Mouse (Mus musculus) limb, embryonic 12.5 days (tissue): ENCODE measurements around the gene Hcn1. TPM values are rescaled to one million over a fixed set of nuclear protein-coding genes. Genes with fewer than 3 reads are reported as not detected.

Experiments
- ATAC-seq: fragments of 200-750 bp; cut with Nextera tagmentation; 2 replicates; pipeline ENCODE4 v1.8.0; 2017; ENCODE audit warnings: low read depth, moderate TSS enrichment; ENCODE audit not compliant: insufficient number of reproducible peaks, insufficient read depth, low FRiP score, low TSS enrichment
- H3K27ac ChIP-seq: fragments of 300-500 bp; sonication (generic); 2 replicates; pipeline ENCODE4 v1.5.1; 2016; ENCODE audit warnings: mild to moderate bottlenecking, moderate library complexity
- H3K27me3 ChIP-seq: fragments of 300-500 bp; sonication (generic); 2 replicates; pipeline ENCODE4 v1.6.1; 2016; ENCODE audit warnings: mild to moderate bottlenecking, moderate library complexity
- H3K36me3 ChIP-seq: fragments of 300-500 bp; sonication (generic); 2 replicates; pipeline ENCODE4 v1.6.1; 2016; ENCODE audit warnings: mild to moderate bottlenecking, moderate library complexity
- H3K4me1 ChIP-seq: fragments of 300-500 bp; sonication (generic); replicated peaks from 2 replicates; pipeline ENCODE4 v1.6.1; 2016
- H3K4me2 ChIP-seq: fragments of 300-500 bp; sonication (generic); 2 replicates; pipeline ENCODE4 v1.6.1; 2016; ENCODE audit warnings: mild to moderate bottlenecking, moderate library complexity
- H3K4me3 ChIP-seq: fragments of 300-500 bp; sonication (generic); replicated peaks from 2 replicates; pipeline ENCODE4 v1.5.1; 2016; ENCODE audit warnings: mild to moderate bottlenecking
- H3K9ac ChIP-seq: fragments of 300-500 bp; sonication (generic); replicated peaks from 2 replicates; pipeline ENCODE4 v1.6.1; 2016; ENCODE audit warnings: mild to moderate bottlenecking, moderate library complexity
- H3K9me3 ChIP-seq: fragments of 300-500 bp; sonication (generic); 2 replicates; pipeline ENCODE4 v1.6.1; 2016; ENCODE audit warnings: mild to moderate bottlenecking, moderate library complexity
- WGBS: fragments of 180-500 bp; shearing (Covaris S2); methylation state at CpG from one replicate; pipeline ENCODE4 v1.1.7; 2016; 5-methylcytosine and 5-hydroxymethylcytosine counted together
- polyA plus RNA-seq: library from polyadenylated mRNA; unstranded; fragments of >200 nt; fragmentation: Nextera tagmentation; extraction: Ambion mirVana; gene quantifications from 2 replicates; pipeline ENCODE4 v1.2.1, GENCODE M21; 2016

Hcn1 gene
- polyA plus RNA-seq, 1 experiment from 2014 or later, result 0.15 TPM

DNA sequence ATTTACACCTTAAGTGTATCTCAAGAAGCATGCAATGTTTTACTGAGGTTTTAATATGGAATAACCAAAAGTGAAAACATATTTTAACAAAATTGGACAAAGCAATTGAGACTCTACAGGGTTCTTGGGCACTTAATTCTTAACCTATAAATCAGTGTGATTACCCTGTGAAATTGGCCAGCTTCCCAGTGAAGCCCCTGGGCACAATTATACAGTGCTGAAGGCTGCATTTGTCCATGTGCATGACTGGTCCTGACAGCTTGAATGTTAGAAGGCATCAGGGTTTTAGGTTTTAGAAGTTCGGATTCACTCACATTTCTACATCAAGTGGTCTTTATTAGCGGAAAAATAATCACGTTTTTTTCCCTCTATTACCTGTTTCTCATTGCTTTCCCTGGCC, 103.9 kb downstream of the Hcn1 start:
- peaks cover 13% of the 10 kb centered on the region; the same call in 1 of the 2 replicates for H3K4me1 ChIP-seq
- peak; percentile 92 for ATAC-seq
- H3K9ac ChIP-seq, result no peak overlapping the region
- peaks cover 4% of the 10 kb centered on the region; the same call in 1 of the 2 replicates for H3K9me3 ChIP-seq
- no peak overlapping the region for H3K4me3 ChIP-seq
- H3K27ac ChIP-seq, result peak overlapping the region; percentile 20; the same call in 1 of the 2 replicates
- H3K4me2 ChIP-seq, result no peak overlapping the region
- WGBS, result 40% methylated on average over 3 of the region's 3 CpGs
- no peaks in the 10 kb centered on the region for H3K27me3 ChIP-seq
- no peaks in the 10 kb centered on the region for H3K36me3 ChIP-seq

GRCm38 (mm10) chr13:117706496-117706895, 104.4 kb downstream of the Hcn1 start:
- Histone ChIP-seq H3K4me3 (no peak overlapping the region), H3K27ac (peak overlapping the region; percentile 20; the same call in 1 of the 2 replicates), H3K4me1 (peaks cover 13% of the 10 kb centered on the region; the same call in 1 of the 2 replicates), H3K36me3 (no peaks in the 10 kb centered on the region), H3K4me2 (no peak overlapping the region), H3K9ac (no peak overlapping the region), H3K27me3 (no peaks in the 10 kb centered on the region), H3K9me3 (peaks cover 4% of the 10 kb centered on the region; the same call in 1 of the 2 replicates)
- no peak for ATAC-seq
- 64% methylated on average over 2 of the region's 2 CpGs for WGBS

GRCm38 (mm10) chr13:117706986-117707738, 105.0 kb downstream of the Hcn1 start:
- peaks cover 13% of the 10 kb centered on the region; the same call in 1 of the 2 replicates for H3K4me1 ChIP-seq
- H3K27ac ChIP-seq, result no peak overlapping the region
- no peak overlapping the region for H3K4me3 ChIP-seq
- no peak overlapping the region for H3K4me2 ChIP-seq
- no peak for ATAC-seq
- WGBS, result 57% methylated on average over 11 of the region's 11 CpGs
- H3K36me3 ChIP-seq, result no peaks in the 10 kb centered on the region
- peaks cover 4% of the 10 kb centered on the region; the same call in 1 of the 2 replicates for H3K9me3 ChIP-seq
- no peaks in the 10 kb centered on the region for H3K27me3 ChIP-seq
- H3K9ac ChIP-seq, result no peak overlapping the region

- Histone ChIP-seq H3K4me2 (no peak overlapping the region), H3K27me3 (no peaks in the 10 kb centered on the region), H3K4me1 (peaks cover 9% of the 10 kb centered on the region; the same call in 1 of the 2 replicates), H3K4me3 (no peak overlapping the region), H3K36me3 (no peaks in the 10 kb centered on the region), H3K9ac (no peak overlapping the region), H3K9me3 (no peaks in the 10 kb centered on the region), H3K27ac (no peak overlapping the region)
- no peak for ATAC-seq
Observed at GRCm38 (mm10) chr13:117710811-117711210, 108.7 kb downstream of the Hcn1 start.

GRCm38 (mm10) chr13:117722090-117722489, 120.0 kb downstream of the Hcn1 start:
- no peak overlapping the region for H3K4me3 ChIP-seq
- H3K4me1 ChIP-seq, result peaks cover 4% of the 10 kb centered on the region; the same call in 1 of the 2 replicates
- no peaks in the 10 kb centered on the region for H3K27me3 ChIP-seq
- 12% methylated on average over 4 of the region's 4 CpGs for WGBS
- H3K4me2 ChIP-seq, result no peak overlapping the region
- no peaks in the 10 kb centered on the region for H3K36me3 ChIP-seq
- no peaks in the 10 kb centered on the region for H3K9me3 ChIP-seq
- H3K9ac ChIP-seq, result no peak overlapping the region
- ATAC-seq, result no peak
- no peak overlapping the region for H3K27ac ChIP-seq

DNA sequence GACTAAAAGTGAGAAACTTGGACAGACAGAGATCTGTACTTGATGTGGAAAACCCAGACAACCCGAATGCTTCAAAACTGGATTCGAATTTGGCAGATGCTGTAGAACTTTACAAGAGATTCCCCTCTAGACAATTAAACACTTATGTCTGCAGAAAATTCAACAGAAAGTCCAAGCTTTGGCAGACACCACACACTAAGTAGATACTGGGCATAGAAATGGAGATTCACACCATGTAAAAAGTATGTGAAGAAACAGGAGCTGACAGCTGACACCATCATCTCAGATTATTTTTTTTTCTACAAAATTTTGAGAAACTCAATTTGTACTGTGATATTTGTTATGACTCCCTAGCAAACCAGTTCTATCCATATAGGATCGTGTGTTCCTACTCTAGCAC, 122.0 kb downstream of the Hcn1 start:
- 73% methylated on average over 3 of the region's 3 CpGs for WGBS
- no peak for ATAC-seq
- Histone ChIP-seq H3K9me3 (no peaks in the 10 kb centered on the region), H3K4me1 (peaks cover 4% of the 10 kb centered on the region; the same call in 1 of the 2 replicates), H3K36me3 (no peaks in the 10 kb centered on the region), H3K4me2 (no peak overlapping the region), H3K27ac (no peak overlapping the region), H3K27me3 (no peaks in the 10 kb centered on the region), H3K9ac (no peak overlapping the region), H3K4me3 (no peak overlapping the region)

DNA sequence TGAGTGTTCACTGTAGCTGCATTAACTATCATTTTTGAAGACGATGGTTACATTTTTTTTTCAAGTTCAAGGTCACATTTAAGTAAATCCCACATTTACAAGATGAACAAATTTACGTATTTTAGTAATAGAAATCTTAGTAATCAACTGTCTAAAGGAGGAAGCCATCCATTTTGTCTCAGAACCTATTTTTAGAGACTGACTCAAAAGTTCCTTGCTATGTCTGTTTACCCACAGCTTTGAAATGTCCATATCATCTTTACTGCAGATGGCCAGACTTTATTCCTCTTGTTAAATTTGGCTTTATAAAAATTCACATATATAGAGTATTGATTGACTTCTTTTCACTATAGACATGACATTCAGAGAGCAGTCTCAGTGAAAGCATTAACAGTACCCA, 126.3 kb downstream of the Hcn1 start:
- Histone ChIP-seq H3K4me1 (no peaks in the 10 kb centered on the region), H3K9me3 (no peaks in the 10 kb centered on the region), H3K36me3 (no peaks in the 10 kb centered on the region), H3K27me3 (no peaks in the 10 kb centered on the region), H3K4me2 (no peak overlapping the region), H3K27ac (no peak overlapping the region), H3K9ac (no peak overlapping the region), H3K4me3 (no peak overlapping the region)
- 83% methylated on average over 2 of the region's 2 CpGs for WGBS
- no peak for ATAC-seq

GRCm38 (mm10) chr13:117732738-117733137, 130.6 kb downstream of the Hcn1 start:
- no peaks in the 10 kb centered on the region for H3K27me3 ChIP-seq
- no peak for ATAC-seq
- H3K9ac ChIP-seq, result no peak overlapping the region
- no peaks in the 10 kb centered on the region for H3K36me3 ChIP-seq
- no peak overlapping the region for H3K27ac ChIP-seq
- H3K9me3 ChIP-seq, result no peaks in the 10 kb centered on the region
- H3K4me1 ChIP-seq, result no peaks in the 10 kb centered on the region
- no peak overlapping the region for H3K4me3 ChIP-seq
- no peak overlapping the region for H3K4me2 ChIP-seq

DNA sequence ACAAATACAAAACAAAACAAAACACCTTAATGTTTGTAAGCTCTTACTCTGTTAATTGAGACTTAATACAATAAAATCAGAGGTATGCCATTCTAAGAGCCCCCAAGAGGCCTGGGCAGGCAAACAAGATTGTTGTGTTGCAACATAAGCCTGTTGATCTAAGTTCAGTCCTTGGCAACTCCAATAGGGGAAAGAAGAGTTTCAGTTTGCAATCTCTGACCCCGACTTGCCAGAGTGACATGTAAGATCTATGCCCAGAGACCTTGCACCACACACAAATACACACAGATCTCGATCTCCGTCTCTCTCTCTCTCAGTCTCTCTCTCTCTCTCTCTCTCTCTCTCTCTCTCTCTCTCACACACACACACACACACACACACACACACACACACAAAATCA, 142.3 kb downstream of the Hcn1 start:
- no peaks in the 10 kb centered on the region for H3K27me3 ChIP-seq
- no peaks in the 10 kb centered on the region for H3K36me3 ChIP-seq
- no peak overlapping the region for H3K27ac ChIP-seq
- no peaks in the 10 kb centered on the region for H3K9me3 ChIP-seq
- H3K9ac ChIP-seq, result no peak overlapping the region
- no peaks in the 10 kb centered on the region for H3K4me1 ChIP-seq
- no peak overlapping the region for H3K4me2 ChIP-seq
- WGBS, result 74% methylated on average over 3 of the region's 3 CpGs
- ATAC-seq, result no peak
- H3K4me3 ChIP-seq, result no peak overlapping the region

DNA sequence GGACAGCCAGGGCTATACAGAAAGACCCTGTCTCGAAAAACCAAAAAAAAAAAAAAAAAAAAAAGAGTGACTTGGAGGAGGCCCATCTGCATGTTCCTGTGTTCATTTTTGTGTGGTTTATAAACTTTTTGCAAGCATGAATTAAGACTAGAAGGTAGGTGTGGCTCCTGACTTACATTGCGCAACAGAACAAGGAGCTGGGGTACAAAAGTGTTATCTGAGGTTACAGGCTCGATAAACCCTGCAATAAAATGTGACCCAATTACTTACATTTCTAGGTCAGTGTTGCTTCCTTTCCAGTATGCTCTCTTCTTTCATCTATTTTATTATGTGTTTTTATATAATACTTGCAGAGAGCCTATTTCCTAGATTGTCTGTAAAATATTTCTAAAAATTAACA, 143.1 kb downstream of the Hcn1 start:
- ATAC-seq, result no peak
- 90% methylated on average over 3 of the region's 3 CpGs for WGBS

DNA sequence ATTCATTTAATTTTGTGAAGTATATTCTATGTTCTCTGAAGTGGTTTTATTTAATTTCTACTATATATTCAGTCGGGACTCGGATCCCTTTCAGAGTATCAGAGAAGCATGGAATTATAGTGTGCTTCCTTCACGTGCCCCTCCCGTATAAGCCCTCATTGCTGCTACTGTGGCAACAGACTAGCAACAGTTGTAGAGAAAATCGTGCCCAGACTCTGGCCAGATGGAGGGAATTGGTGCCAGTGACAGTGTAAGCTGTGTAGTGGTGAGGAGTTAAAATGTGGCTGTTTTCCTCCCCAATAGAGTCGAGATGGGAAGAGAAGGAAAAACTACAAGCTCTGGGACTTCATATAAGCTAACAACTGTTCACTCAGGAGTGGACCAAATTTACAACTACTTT, 163.4 kb downstream of the Hcn1 start:
- Histone ChIP-seq H3K27me3 (no peaks in the 10 kb centered on the region), H3K4me2 (no peak overlapping the region), H3K4me3 (no peak overlapping the region), H3K9me3 (no peaks in the 10 kb centered on the region), H3K36me3 (no peaks in the 10 kb centered on the region), H3K27ac (no peak overlapping the region), H3K4me1 (no peaks in the 10 kb centered on the region), H3K9ac (no peak overlapping the region)
- ATAC-seq, result no peak
- whole genome bisulfite sequencing, result 75% methylated on average over 6 of the region's 6 CpGs

More for the DNA sequence above, 143.1 kb downstream of the Hcn1 start:
- Histone ChIP-seq H3K4me1 (no peaks in the 10 kb centered on the region), H3K9ac (no peak overlapping the region), H3K27ac (no peak overlapping the region), H3K9me3 (no peaks in the 10 kb centered on the region), H3K4me2 (no peak overlapping the region), H3K4me3 (no peak overlapping the region), H3K27me3 (no peaks in the 10 kb centered on the region), H3K36me3 (no peaks in the 10 kb centered on the region)

GRCm38 (mm10) chr13:117785376-117785775, 183.3 kb downstream of the Hcn1 start:
- no peak overlapping the region for H3K4me2 ChIP-seq
- no peaks in the 10 kb centered on the region for H3K36me3 ChIP-seq
- ATAC-seq, result no peak
- whole genome bisulfite sequencing, result 78% methylated on average over 2 of the region's 2 CpGs
- H3K4me1 ChIP-seq, result no peaks in the 10 kb centered on the region
- no peak overlapping the region for H3K9ac ChIP-seq
- H3K9me3 ChIP-seq, result no peaks in the 10 kb centered on the region
- H3K27ac ChIP-seq, result no peak overlapping the region
- no peak overlapping the region for H3K4me3 ChIP-seq
- H3K27me3 ChIP-seq, result no peaks in the 10 kb centered on the region
